21 mouse cellular contexts compared by ENCODE assay signal in genomic region chr17:62977561-62977960, GRCm38 (mm10).
DNase-seq lines count a peak whose midpoint lies in the region; ATAC-seq lines count a peak whose summit lies in the region.
"Had no signal": no experiment of that assay in that cellular context is flagged by ENCODE, and none has a peak within 500 bp of the region (broad histone marks: within the 10 kb centered on the region; RNA-seq: fewer than 3 reads in every experiment).

No protein-coding gene starts in this region.

- H3K9ac ChIP-seq in forebrain, embryonic 14.5 days (ENCODE audit: low read length), result no peak overlapping the region
- H3K9ac ChIP-seq in forebrain, embryonic 15.5 days (replicated peaks), result no peak overlapping the region
- no peak overlapping the region for H3K9ac ChIP-seq in lung, embryonic 16.5 days (ENCODE audit: low read length)
- H3K9ac ChIP-seq in neural tube, embryonic 14.5 days (replicated peaks; ENCODE audit: low read depth, low read length), result no peak overlapping the region
- H3K9ac ChIP-seq: heart, embryonic 15.5 days; hindbrain, embryonic 13.5 days had no signal

- H3K27ac ChIP-seq in forebrain, embryonic 14.5 days (ENCODE audit: low read depth, low read length), result no peak overlapping the region
- no peak overlapping the region for H3K27ac ChIP-seq in forebrain, embryonic 15.5 days (replicated peaks)
- no peak overlapping the region for H3K27ac ChIP-seq in lung, embryonic 16.5 days (ENCODE audit: low read length)
- H3K27ac ChIP-seq in neural tube, embryonic 14.5 days (ENCODE audit: low read depth, low read length), result no peak overlapping the region
- H3K27ac ChIP-seq: heart, embryonic 10.5 days; heart, embryonic 15.5 days; hindbrain, embryonic 13.5 days; hindbrain, postnatal 0 days had no signal

- peak; percentile 18 for ATAC-seq in forebrain, embryonic 14.5 days
- no peak for ATAC-seq in forebrain, embryonic 15.5 days (replicated peaks)
- 0 out of 2 replicates have a peak, but pooled peaks have one; percentile 28 for ATAC-seq in lung, embryonic 16.5 days (ENCODE audit: low read depth)
- 0 out of 2 replicates have a peak, but pooled peaks have one; percentile 44 for ATAC-seq in neural tube, embryonic 14.5 days (ENCODE audit: low read depth)
- ATAC-seq: forebrain, embryonic 16.5 days; hindbrain, postnatal 0 days had no signal

- H3K4me1 ChIP-seq in forebrain, embryonic 14.5 days (ENCODE audit: control insufficient read depth, insufficient read depth, low read length), result 0 out of 2 replicates have a peak, but pooled peaks cover 2% of the 10 kb centered on the region
- H3K4me1 ChIP-seq in forebrain, embryonic 15.5 days, result 0 out of 2 replicates have a peak, but pooled peaks cover 5% of the 10 kb centered on the region
- H3K4me1 ChIP-seq in lung, embryonic 16.5 days (replicated peaks; ENCODE audit: control insufficient read depth, insufficient read depth, low read length), result peaks cover 7% of the 10 kb centered on the region; the same call in 1 of the 2 replicates
- H3K4me1 ChIP-seq in neural tube, embryonic 14.5 days (ENCODE audit: control insufficient read depth, insufficient read depth, low read length), result no peaks in the 10 kb centered on the region
- H3K4me1 ChIP-seq: heart, embryonic 10.5 days; heart, embryonic 15.5 days had no signal

- no peaks in the 10 kb centered on the region for H3K36me3 ChIP-seq in forebrain, embryonic 14.5 days (ENCODE audit: control insufficient read depth, insufficient read depth, low read length)
- no peaks in the 10 kb centered on the region for H3K36me3 ChIP-seq in forebrain, embryonic 15.5 days
- H3K36me3 ChIP-seq in lung, embryonic 16.5 days (ENCODE audit: control insufficient read depth, insufficient read depth, low read length), result no peaks in the 10 kb centered on the region
- H3K36me3 ChIP-seq in neural tube, embryonic 14.5 days (ENCODE audit: control insufficient read depth, insufficient read depth, low read length), result no peaks in the 10 kb centered on the region
- H3K36me3 ChIP-seq: heart, embryonic 10.5 days; heart, embryonic 15.5 days; hindbrain, embryonic 13.5 days had no signal

- no peak overlapping the region for H3K4me3 ChIP-seq in forebrain, embryonic 14.5 days (ENCODE audit: low read depth, low read length)
- no peak overlapping the region for H3K4me3 ChIP-seq in forebrain, embryonic 15.5 days
- H3K4me3 ChIP-seq in lung, embryonic 16.5 days (ENCODE audit: low read length), result no peak overlapping the region
- no peak overlapping the region for H3K4me3 ChIP-seq in neural tube, embryonic 14.5 days (ENCODE audit: low read depth, low read length)
- H3K4me3 ChIP-seq: heart, embryonic 10.5 days; heart, embryonic 15.5 days; hindbrain, embryonic 13.5 days had no signal

- no peaks in the 10 kb centered on the region for H3K9me3 ChIP-seq in forebrain, embryonic 14.5 days (replicated peaks; ENCODE audit: control insufficient read depth, low read length)
- no peaks in the 10 kb centered on the region for H3K9me3 ChIP-seq in forebrain, embryonic 15.5 days
- H3K9me3 ChIP-seq in lung, embryonic 16.5 days (ENCODE audit: control insufficient read depth, low read length), result no peaks in the 10 kb centered on the region
- H3K9me3 ChIP-seq in neural tube, embryonic 14.5 days (ENCODE audit: control insufficient read depth, low read length), result no peaks in the 10 kb centered on the region

- no peak for DNase-seq in forebrain, embryonic 14.5 days (ENCODE audit: low spot score)
- no peak for DNase-seq in lung, postnatal 36 days
- no peak for DNase-seq in neural tube, embryonic 10.5 days (ENCODE audit: extremely low spot score, low spot score)
- peak; percentile 45 for DNase-seq in mesoderm, embryonic 11.5 days (ENCODE audit: low read depth, low spot score)
- no peak for DNase-seq in kidney, adult 18-20 months
- DNase-seq: adrenal gland, adult 8-10 months; adrenal gland, postnatal 36 days; cerebellum, adult 11 months; cerebellum, adult 9-10 months; cerebellum, postnatal 25 days; gastrocnemius, postnatal 10 days; heart, adult 18-20 months; heart, postnatal 14 days had no signal

- H3K4me2 ChIP-seq in forebrain, embryonic 14.5 days (ENCODE audit: low read length), result no peak overlapping the region
- no peak overlapping the region for H3K4me2 ChIP-seq in forebrain, embryonic 15.5 days (replicated peaks)
- no peak overlapping the region for H3K4me2 ChIP-seq in lung, embryonic 16.5 days (ENCODE audit: low read depth, low read length)
- no peak overlapping the region for H3K4me2 ChIP-seq in neural tube, embryonic 14.5 days (ENCODE audit: low read depth, low read length)
- H3K4me2 ChIP-seq: heart, embryonic 15.5 days; hindbrain, embryonic 13.5 days had no signal

- H3K27me3 ChIP-seq in forebrain, embryonic 14.5 days (replicated peaks; ENCODE audit: control insufficient read depth, insufficient read depth, low read length), result no peaks in the 10 kb centered on the region
- no peaks in the 10 kb centered on the region for H3K27me3 ChIP-seq in forebrain, embryonic 15.5 days
- H3K27me3 ChIP-seq in lung, embryonic 16.5 days (ENCODE audit: control insufficient read depth, insufficient read depth, low read depth, low read length), result no peaks in the 10 kb centered on the region
- no peaks in the 10 kb centered on the region for H3K27me3 ChIP-seq in neural tube, embryonic 14.5 days (ENCODE audit: control insufficient read depth, insufficient read depth, low read length)
- H3K27me3 ChIP-seq: heart, embryonic 15.5 days; hindbrain, embryonic 13.5 days had no signal

- WGBS in forebrain, embryonic 14.5 days, result 66% methylated on average over 4 of the region's 4 CpGs
- WGBS in forebrain, embryonic 15.5 days, result 61% methylated on average over 4 of the region's 4 CpGs
- 33% methylated on average over 4 of the region's 4 CpGs for WGBS in lung, embryonic 16.5 days
- WGBS in neural tube, embryonic 14.5 days, result 35% methylated on average over 4 of the region's 4 CpGs
